Mouse (Mus musculus) gastrocnemius, postnatal 25 days (tissue): Measurements from ENCODE around the gene Gpx4. TPM values are rescaled to one million over a fixed set of nuclear protein-coding genes. Genes with fewer than 3 reads are reported as not detected.
A peak's percentile ranks its signal among the peaks of the same experiment; 100 is the strongest.
"Not testable (repeated sequence)": the region's sequence is repeated elsewhere in the genome, so short reads cannot be mapped to it uniquely, and the experiment has no call there.

Source experiments
- DNase-seq: peaks from one replicate; pipeline ENCODE4 v3.0.0; 2022
- total RNA-seq, 2 experiments: library from RNA; stranded (reverse); gene quantifications; 1 replicate in 1 of 2; 2 replicates in 1 of 2; pipeline ENCODE4 v1.2.3; 2021

Gpx4 gene
- total RNA-seq, 2 experiments from 2014 or later, result 527 to 618 TPM

DNA sequence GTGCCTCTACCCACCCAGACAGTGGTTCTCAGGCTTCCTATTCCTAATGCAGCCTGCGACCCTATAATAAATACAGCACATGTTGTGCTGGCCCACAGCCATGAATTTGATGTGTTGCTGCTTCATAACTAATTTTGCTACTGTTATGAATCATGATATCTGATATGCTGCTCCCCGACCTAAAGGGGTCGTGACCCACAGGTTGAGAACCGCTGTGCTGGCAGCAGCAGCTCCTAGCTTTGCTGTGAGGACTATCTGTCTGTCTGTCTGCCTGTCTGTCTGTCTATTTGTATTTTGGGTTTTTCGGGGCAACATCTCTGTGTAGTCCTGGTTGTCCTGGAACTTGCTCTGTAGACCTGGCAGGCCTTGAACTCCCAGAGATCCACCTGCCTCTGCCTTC lies 23.2 kb upstream of the Gpx4 start:
- no peak for DNase-seq

DNA sequence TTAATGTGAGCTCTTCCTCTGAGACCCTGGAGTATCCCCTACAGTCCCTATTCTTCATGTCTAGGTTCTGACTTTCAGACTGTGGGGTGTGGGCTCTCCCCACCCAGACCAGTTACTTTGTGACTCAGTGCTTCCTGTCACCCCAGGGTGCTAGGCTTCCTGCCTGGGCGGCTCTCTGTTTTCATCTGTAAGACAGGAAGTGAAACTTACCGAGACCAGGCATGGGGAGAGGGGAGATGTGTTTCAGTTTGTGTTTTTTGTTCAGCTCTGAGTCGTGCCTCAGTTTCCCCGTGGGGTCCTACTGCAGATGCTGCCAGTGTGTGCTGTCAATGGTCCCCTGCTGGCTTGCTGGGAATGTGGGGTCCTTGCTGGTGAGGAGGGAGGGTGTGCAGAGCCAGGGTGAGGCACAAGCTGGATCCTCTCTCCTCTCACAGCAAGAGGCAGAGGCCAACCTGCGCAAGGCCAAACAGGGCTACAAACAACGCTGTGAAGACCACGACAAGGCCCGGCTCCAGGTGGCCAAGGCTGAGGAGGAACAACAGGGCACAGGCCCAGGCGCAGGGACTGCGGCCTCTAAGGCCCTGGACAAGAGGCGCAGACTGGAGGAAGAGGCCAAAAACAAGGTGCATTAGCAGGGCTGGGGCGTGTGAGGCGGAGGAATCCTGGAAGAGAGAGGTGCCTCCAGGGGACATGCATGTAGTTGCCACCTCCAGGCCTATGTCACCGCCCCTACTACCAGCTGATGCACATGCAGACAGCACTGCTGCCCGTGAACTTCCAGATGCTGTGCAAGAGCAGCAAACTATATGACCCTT lies 22.5 kb upstream of the Gpx4 start:
- DNase-seq, result no peak

DNA sequence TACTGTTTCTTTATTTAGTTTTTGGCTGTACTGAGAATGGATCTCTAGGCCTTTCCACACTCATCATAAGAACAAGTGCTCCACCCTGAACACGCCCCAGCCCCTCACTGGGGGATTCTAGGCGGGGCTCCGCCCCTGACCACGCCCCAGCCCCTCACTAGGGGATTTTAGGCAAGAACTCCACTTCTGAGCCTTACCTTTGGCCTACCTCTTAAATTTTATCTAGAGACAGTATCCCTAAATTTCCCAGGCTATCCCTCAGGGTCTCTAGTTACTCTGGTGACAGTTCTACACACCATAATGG lies 22.0 kb upstream of the Gpx4 start:
- no peak for DNase-seq

DNA sequence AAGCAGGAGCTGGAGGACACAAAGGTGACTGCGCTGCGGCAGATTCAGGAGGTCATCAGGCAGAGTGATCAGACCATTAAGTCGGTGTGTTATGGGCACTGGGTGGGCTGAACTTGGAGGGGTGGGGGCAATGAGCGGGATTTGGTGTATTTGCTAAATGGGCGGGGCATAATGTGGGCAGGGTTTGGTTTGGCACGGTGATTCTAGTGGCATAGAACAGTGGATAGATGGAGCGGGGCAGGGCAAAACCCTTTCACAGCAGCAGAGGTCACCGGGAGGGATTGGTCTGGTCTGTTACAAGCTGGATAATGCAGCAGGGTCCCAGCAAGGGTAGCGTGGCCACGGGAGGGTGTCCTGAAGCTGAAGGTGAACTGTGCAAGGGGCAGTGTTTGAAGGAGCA lies 21.5 kb upstream of the Gpx4 start:
- no peak for DNase-seq

DNA sequence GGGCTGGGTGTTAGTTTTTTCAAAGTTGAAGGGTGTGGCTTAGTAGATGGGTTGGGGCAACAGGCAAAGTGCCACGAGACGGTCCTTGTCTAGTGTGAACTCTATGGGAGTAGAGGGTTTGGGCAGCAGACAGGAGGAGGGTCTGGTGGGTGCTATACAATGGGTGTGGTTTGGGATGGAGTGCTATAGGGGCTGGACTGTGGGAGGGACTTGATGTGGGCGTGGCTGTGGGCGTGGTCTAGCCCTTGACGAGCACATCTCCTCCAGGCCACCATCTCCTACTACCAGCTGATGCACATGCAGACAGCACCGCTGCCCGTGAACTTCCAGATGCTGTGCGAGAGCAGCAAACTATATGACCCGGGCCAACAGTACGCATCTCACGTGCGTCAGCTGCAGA lies 21.1 kb upstream of the Gpx4 start:
- DNase-seq, result no peak

DNA sequence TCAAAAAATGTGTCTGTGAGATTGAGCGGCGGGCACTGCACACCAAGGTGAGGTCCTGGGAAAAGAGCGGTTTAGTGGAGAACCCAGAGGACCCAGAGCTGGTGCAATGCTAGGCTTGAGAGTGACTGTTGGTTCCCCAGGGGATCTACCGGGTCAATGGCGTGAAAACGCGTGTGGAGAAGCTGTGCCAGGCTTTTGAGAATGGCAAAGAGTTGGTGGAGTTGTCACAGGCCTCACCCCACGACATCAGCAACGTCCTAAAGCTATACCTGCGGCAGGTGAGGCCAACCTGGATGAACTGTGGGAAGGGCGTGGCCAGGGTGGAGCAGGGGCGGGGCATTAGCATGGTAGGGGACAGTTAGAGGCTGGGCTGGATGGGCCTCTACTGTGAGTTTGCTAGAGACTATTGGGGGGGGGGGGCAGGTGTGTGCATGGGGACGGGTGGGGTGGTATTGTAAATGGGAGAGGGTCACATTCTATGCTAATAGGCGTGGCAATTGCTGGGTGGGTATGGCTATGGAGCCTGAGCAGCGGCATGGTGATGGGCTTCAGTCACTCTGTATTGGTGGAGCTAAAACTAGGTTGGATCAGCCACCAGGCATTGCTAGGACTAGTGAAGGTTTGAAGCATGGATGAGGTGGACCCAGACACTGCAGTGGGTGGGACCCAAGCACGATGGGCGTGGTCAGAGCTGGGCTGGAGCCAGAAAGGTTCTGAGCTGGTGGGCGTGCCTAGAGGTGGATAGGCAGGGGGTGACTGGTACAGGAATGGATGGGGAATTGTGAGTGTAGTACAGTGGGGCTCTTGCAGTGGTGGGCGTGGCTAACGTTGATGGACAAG lies 19.1 kb upstream of the Gpx4 start:
- no peak for DNase-seq

DNA sequence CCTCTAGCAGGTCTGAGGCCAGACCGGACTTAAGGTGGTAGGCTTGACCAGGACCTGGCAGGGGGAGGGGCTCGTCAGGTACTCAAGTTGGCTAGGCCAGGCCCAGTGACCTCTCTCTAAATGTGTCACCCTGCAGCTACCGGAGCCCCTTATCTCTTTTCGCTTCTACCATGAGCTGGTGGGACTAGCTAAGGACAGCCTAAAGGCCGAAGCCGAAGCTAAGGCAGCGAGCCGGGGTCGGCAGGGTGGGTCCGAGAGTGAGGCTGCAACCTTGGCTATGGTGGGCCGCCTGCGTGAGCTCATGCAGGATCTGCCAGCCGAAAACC lies 18.5 kb upstream of the Gpx4 start:
- no peak for DNase-seq

DNA sequence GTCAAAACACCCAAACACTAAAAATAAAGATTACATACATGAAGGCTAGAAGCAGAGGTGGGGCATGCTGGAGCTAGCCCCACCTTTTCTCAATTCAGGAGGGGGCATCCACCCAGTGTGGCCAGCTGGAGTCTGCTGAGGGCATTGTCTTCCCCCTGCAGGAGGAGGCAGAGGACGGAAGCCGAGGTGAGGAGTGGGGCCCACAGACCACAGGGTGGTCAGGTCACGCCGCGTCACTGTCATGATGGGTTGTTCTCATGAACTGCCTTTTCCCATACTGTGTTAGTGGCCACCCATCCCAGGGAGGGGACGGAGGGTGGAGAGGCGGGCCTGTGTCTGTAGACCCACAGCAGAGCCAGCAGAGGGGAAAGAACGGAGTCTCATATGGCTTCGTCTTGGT lies 16.8 kb upstream of the Gpx4 start:
- no peak for DNase-seq

DNA sequence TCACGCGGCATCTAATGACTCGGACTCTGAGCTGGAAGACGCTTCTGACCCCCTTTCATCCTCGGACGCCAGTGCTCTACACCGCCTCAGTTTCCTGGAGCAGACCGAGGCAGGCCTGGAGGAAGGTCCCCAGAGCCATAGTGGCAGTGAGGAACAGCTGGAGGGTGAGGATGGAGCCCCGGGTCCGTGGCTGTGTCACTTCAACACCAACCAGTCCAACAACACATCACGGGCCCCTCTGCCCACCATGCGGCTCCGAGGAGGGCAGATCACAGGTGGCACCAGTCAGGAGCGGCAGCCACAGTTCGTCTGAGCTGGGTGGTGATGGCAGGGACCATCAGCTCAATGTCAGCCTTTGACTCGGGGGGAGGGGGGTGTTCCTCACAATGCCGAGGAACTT lies 16.2 kb upstream of the Gpx4 start:
- DNase-seq, result no peak

DNA sequence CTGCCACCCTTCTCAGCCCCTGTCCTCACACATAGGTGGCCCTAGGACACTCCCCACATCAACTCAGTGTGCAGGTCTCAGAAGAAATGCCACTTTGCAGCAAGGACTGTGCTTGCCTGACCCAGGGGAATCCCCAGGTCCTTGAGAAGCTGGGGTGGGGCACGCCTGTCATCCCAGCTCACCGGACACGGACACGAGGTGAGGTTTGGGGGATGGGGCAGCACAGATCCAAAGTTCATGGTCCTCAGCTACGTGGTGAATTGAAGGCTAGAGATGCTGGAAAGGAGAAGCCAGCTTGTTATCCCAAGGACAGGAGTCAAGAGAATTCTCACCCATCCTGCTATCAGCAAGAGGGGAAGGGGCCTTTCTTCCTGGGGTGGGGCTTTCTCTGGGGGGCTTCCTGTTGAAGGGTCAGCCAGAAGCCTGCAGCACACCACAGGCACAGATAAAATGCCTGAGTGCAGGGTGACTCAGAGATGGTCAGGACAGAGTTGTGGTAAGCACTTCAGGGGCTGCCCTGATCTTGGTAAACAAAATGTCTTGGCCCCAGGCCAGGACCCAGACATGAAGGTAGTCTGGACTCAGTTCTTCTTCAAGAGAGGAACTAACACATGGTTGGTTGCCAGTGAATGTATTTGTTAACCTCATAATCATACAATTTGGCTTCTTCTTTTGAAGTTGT lies 14.0 kb upstream of the Gpx4 start:
- DNase-seq, result no peak

DNA sequence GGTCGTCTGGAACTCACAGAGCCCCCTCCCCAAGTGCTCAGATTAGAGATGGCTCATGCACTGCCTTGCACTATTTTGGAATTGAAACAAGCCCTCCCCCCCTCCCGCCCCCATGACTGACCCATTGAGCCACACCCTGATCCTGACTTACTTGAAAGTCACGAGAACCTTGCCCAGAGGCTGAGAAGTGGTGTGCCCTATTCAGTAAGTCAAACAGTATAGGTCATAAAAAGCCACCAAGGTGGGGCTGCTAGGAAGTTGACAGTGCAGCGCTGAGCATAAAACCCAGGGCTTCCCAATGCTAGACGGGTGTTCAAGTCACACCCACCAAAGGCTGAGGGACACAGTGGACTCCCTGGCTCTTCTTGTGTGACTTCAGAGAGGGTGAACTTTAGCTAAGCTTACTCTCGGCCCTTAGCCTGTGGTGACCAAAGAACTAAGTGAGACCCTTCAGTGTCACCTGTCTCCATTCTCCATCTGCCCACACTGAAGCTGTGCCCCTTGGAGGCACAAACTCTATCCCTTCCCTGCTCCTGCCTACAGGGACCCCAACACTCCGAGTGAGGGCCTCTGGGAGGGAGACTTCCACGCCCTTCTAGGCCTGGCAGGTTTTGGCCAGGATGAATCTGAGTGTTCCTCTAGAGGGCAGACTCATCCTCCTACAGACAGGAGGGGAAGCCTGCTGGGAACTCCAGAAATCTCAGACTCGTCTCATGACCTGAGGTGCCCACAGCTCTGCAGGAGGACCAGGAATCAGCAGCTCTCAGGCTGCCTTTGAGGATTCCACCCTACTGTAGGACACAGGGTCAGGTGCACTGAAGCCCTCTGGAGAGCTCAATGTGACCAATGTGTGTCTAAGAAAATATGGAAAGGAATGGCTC lies 13.2 kb upstream of the Gpx4 start:
- peak; percentile 47 for DNase-seq

DNA sequence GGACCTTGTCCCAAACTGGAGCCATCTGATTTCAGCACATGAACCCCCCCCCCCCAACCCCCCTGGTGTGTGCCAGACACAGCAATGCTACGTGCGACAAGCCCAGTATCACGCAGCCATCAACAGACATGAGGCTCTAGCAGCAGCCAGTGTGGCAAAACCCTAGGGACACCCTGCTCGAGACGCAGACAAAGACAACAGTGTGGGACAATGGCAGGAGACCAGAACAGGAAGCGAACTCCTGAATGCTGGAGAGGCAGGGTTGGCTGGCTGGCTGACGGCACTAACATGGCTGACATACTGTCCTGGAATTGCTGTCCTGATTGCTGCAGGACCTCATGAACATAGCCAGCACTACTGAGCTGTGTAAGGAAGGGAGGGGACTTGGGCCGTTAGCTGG lies 11.8 kb upstream of the Gpx4 start:
- DNase-seq, result peak; percentile 28

DNA sequence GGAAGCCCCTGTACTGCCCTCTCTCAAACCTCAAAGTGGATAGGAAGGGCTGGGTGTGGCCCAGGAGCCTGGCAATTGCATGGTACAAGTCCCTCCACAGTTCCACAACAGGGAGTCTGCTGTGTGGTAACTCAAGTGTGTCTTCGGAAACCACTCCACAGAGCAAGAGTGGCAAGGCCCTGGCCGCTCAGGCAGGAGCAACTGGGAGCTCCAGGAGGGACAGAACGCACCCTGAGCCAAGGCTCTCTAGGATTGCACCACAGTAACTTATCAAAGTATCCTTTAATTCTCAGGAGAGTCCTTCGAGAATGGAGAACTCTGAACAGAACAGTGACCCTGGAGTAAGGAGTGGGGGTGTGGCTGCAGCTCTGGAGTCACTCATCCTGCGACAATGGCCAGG lies 11.3 kb upstream of the Gpx4 start:
- no peak for DNase-seq

DNA sequence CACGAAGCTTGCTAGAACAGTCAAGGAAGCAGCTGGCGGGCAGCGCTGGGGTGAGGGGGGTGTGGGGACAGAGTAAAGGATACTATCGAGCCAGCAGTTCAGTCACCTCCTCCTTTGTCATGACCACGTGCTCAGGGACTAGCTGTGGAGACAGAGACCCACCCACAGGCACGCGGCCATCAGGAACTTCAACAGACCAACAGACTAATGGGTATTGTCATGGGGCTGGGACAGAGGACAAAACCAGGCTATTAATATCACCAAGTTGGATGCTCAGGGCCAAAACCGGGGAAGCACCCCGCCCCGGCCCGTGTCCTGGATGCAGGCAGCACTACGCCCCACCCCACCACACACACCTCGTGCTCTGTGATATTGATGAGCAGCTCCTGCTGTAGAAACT lies 10.1 kb upstream of the Gpx4 start:
- no peak for DNase-seq

DNA sequence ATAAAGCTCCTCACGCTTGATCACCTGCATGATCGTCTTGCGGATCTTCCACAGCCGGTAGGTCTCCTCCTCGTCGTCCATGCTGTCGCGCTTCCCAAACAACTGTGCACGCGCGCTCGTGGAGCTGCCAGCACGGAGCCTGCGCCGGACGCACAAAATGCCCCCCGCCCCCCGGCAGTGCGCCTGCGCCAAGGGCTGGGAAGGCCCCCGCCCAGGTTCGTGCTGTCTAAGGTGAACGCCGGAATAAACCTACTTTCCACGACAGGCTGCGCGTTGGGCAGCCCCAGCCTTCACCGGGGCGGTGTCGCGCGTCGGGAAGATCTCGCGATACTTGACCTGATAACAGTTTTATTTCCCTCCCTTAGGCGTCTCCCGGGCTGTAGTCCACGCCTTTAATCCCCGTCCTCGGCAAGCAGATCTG lies 7.4 kb upstream of the Gpx4 start, which contains the start of gene Polr2e:
Gene Polr2e (minus strand): TSS at position 237 of the 421 bp plus-strand sequence.
- peak; percentile 97 for DNase-seq

DNA sequence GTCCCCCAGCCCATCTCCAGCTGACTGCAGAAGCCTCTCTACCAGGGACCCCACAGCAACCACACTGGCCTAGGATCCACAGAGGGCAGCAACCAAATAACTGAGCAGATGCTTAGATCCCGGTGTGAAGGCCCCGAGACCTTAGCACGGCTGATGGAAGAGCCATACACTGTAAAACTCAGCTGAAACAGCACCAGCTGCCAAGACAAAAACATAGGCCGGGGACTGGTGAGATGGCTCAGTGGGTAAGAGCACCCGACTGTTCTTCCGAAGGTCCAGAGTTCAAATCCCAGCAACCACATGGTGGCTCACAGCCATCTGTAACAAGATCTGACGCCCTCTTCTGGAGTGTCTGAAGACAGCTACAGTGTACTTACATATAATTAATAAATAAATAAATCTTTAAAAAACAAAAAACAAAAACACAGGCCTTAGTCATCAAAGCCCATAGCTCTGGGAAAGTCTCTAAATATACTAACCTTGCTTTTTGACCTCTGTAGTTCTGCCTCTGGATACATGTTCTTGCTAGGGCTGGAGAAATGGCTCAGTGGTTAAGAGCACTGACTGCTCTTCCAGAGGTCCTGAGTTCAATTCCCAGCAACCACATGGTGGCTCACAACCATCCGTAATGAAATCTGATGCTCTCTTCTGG lies 5.4 kb upstream of the Gpx4 start:
- DNase-seq, result not testable (repeated sequence)

DNA sequence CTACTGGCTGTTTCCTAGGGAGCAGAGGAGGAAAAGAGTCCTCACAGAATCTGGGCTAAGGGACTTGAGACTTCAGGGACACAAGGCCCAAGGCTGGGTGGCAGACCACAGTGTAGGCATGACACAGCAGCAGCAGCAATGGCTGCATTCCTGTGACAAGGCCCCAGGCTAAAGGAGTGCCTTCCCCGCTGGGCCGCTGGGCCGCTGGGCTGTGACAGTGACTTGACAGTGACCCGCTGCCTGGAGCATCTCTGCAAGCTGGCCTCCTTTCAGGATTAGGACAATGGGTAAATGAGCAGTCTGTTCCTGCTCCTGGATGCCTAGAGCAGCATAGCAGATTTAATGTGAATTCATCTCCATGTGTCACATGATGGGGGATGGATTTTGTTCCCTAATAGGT lies 2.9 kb upstream of the Gpx4 start:
- no peak for DNase-seq

DNA sequence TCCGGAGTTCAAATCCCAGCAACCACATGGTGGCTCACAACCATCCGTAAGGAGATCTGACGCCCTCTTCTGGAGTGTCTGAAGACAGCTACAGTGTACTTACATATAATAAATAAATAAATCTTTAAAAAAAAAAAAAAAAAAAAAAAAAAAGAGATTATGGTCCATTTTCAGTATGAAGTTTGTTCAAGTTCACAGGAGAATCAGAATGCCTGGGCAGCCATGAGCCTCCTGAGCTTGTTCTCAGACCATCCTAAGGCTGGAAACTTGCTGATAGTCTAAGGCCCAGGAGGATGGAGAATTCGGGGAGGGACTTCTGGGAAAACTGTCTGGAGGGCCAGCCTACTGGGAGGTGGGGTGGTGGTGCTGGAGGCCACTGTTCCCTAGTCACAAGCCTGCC lies 1.6 kb upstream of the Gpx4 start:
- not testable (repeated sequence) for DNase-seq

DNA sequence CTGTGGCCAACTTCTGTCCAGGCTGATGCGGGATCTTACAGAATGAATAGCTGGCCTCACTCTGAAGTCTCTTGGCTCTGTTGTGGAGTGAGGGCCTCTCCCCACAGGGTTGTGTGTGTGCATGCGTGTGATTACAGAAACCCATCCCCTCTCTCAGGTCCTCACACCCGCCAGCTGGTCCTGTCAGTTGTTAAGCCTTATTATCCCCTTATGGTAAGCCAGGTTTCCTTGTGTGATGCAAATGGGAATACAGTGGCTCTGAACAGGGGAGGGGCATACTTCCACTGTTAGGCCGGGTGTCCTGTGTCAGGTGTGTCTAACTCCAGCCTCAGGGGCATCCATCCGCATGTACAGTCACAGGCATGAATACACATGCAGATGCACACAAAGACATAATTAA lies 1.2 kb upstream of the Gpx4 start:
- DNase-seq, result no peak

DNA sequence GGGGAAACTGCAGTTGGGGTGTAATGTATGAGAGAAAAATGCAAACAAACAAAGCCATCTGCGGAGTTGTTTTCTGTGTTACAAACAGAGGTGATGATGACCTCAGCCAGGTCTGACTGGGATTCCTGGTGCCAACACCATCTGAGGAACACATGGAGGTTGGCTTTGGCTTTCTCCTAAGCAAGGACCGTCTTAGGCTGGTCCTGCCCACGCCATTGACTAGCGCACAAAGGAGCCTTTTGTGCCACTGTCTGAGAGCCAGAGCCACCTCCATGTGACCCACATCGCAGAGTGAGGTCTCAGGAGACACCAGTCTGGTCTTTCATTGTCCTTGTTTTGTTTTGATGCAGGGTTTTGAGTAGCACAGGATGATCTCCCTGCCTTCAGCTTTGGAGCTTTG lies 1.4 kb downstream of the Gpx4 start:
- no peak for DNase-seq

DNA sequence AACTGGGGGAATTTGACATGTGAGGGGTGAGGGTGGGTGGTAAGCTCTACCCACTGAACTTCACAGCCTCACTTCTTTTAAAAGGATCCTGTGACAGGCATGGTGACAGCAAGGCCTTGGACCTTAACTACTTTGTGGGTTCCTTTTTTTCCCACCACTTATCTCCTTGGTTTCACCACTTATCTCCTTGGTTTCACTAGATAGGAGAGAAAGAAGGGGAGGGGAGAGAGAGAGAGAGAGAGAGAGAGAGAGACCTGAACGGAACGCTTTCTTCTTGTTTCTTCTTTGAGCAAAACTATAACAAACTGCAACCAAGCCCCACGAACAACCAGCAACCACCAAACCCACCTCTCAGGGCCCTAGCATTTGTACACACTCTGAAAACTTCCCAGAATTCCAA lies 1.9 kb downstream of the Gpx4 start:
- no peak for DNase-seq

DNA sequence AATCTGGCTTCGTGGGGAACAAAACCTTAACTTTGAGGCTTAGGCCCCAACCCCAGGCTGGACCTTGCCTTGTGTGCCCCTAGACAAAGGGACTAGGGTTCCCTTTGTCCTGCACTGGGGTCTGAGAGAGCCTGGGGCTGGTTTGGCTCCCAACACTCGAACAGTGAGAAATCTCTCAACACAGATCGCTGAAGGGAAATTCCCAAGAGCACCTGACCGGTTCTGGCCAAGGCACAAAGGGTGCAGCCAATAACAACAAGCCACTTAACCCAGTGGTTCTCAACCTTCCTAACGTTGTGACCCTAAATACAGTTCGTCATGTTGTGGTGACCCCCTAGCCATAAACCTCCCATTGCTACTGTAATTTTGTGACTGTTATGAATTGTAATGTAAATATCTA lies 3.3 kb downstream of the Gpx4 start:
- DNase-seq, result no peak
